Mouse (Mus musculus): ENCODE results near the gene Dtx3l. TPM values are rescaled to one million over a fixed set of nuclear protein-coding genes. Genes with fewer than 3 reads are reported as not detected.

Gene Dtx3l
- polyA plus RNA-seq, 1 experiment: 2.8 TPM

DNA sequence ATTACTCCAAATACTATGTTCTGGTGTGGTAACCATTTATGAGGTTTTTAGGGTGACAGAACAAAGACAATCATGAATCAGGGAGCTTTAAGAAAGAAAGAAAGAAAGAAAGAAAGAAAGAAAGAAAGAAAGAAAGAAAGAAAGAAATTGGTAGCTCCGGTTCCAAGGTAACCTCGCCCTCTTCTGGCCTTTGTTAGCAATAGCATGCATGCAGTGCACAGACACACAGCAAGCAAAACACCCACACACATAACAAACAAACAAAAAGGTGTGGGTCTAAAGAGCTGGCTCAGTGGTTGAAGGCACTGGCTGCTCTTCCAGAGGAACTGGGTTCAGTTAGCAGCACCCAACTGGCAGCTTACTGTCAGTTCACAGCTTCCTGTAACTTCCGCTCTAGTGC, 48.3 kb downstream of the Dtx3l start:
- Histone ChIP-seq H3K27ac (ENCODE audit: insufficient read depth, low read length) (no peak overlapping the region), H3K4me1 (ENCODE audit: control insufficient read depth, insufficient read depth, low read length) (no peaks in the 10 kb centered on the region), H3K4me3 (ENCODE audit: insufficient read depth, low read length) (no peak overlapping the region)
- TF ChIP-seq CTCF (IDR thresholded peaks at IDR 0.05; ENCODE audit: extremely low read depth, insufficient read depth, low read length): no peak
- TF ChIP-seq POLR2A (IDR thresholded peaks at IDR 0.05; ENCODE audit: extremely low read depth, insufficient read depth, low read length): no peak

DNA sequence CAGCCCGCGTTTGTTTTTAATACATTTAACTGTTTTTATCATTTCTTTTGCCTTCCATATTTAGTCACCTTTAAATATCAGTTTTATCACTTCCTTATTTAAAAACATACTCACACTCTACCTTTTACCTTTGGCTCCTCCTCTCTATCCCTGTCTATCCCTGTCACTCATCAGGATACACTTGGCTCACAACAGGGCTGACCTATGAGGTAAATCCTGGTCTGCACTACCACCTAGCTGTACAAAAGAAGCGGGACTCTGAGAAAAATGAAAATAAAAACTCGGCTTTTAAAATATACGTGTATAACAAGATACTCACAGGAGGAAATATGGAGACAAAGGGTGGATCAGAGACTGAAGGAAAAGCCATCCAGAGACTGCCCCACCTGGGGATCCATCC, 50.0 kb downstream of the Dtx3l start:
- H3K27ac ChIP-seq (ENCODE audit: insufficient read depth, low read length): no peak overlapping the region
- no peak overlapping the region for H3K4me3 ChIP-seq (ENCODE audit: insufficient read depth, low read length)
- H3K4me1 ChIP-seq (ENCODE audit: control insufficient read depth, insufficient read depth, low read length): no peaks in the 10 kb centered on the region
- TF ChIP-seq POLR2A (IDR thresholded peaks at IDR 0.05; ENCODE audit: extremely low read depth, insufficient read depth, low read length): no peak
- TF ChIP-seq CTCF (IDR thresholded peaks at IDR 0.05; ENCODE audit: extremely low read depth, insufficient read depth, low read length): no peak

DNA sequence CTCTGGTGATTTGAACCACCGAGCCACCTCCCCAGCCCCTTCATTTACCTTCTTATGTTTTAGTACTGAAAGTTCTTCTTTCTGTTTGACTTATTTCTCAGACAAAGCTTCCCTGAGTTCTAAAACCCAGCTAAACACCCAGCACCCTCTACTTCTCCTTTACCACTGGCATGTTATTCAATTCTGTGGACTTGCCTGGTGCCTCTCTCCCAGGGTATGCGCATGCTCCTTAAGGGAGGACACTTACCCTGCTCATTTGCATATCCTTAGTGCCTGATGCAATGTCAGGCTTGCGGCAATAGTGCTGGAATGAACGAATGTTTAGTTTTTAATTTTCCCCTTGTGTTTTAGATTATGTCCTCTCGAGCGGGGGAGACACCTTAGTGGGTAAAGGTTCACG, 50.8 kb downstream of the Dtx3l start:
- no peak overlapping the region for H3K4me3 ChIP-seq (ENCODE audit: insufficient read depth, low read length)

More for the DNA sequence above, 50.8 kb downstream of the Dtx3l start:
- TF ChIP-seq CTCF (IDR thresholded peaks at IDR 0.05; ENCODE audit: extremely low read depth, insufficient read depth, low read length): no peak
- no peak for TF ChIP-seq POLR2A (IDR thresholded peaks at IDR 0.05; ENCODE audit: extremely low read depth, insufficient read depth, low read length)
- Histone ChIP-seq H3K27ac (ENCODE audit: insufficient read depth, low read length) (no peak overlapping the region), H3K4me1 (ENCODE audit: control insufficient read depth, insufficient read depth, low read length) (no peaks in the 10 kb centered on the region)

Other genes starting within 250 kb of the Dtx3l start
- 56.2 and 61.1 TPM in 2 replicates for gene Dirc2, start 169.8 kb downstream of the Dtx3l start, polyA plus RNA-seq (2012; rRNA removed)
- gene Hspbap1, start 168.8 kb downstream of the Dtx3l start, polyA plus RNA-seq (2012; rRNA removed): 6.4 TPM in 2 replicates
- gene Parp14, start 67.6 kb downstream of the Dtx3l start, polyA plus RNA-seq (2012; rRNA removed): 1.4 and 1.8 TPM in 2 replicates
- 3.9 and 4.0 TPM in 2 replicates for gene Parp9, start 681 bp downstream of the Dtx3l start, polyA plus RNA-seq (2012; rRNA removed)
- 49.5 and 49.8 TPM in 2 replicates for gene Kpna1, start 39.6 kb upstream of the Dtx3l start, polyA plus RNA-seq (2012; rRNA removed)
- 4.4 and 4.8 TPM in 2 replicates for gene Wdr5b, start 102.0 kb upstream of the Dtx3l start, polyA plus RNA-seq (2012; rRNA removed)
- 97.8 and 111 TPM in 2 replicates for gene Fam162a, start 132.4 kb upstream of the Dtx3l start, polyA plus RNA-seq (2012; rRNA removed)
- 18.3 and 18.7 TPM in 2 replicates for gene Ccdc58, start 132.5 kb upstream of the Dtx3l start, polyA plus RNA-seq (2012; rRNA removed)
- gene Csta1, start 192.1 kb upstream of the Dtx3l start, polyA plus RNA-seq (2012; rRNA removed): not detected in 2 replicates
- gene Stfa2l1, start 217.7 kb upstream of the Dtx3l start, polyA plus RNA-seq (2012; rRNA removed): not detected in 2 replicates
- gene Gm5483, start 245.1 kb upstream of the Dtx3l start, polyA plus RNA-seq (2012; rRNA removed): not detected in 2 replicates

Measured in cortical plate, adult 2 months (tissue).